Mouse (Mus musculus): ENCODE results near the gene Prim1. TPM values are rescaled to one million over a fixed set of nuclear protein-coding genes. Genes with fewer than 3 reads are reported as not detected.

Prim1 gene
- 10 to 100 TPM; 22.3 to 26.6 TPM for total RNA-seq (2021)
- long read RNA-seq, experiment 1, transcript Prim1-201 (13 exons, 1,583 nt) = major isoform, 12 of 14 reads
- long read RNA-seq, experiment 1, partial matches to known transcripts = 0 of 14 reads
- long read RNA-seq, experiment 1, other reads (novel, unspliced or antisense) = 2 of 14 reads
- long read RNA-seq, experiment 2, transcript Prim1-201 (13 exons, 1,583 nt) = major isoform, 17 of 22 reads
- long read RNA-seq, experiment 2, partial matches to known transcripts = 0 of 22 reads
- long read RNA-seq, experiment 2, other reads (novel, unspliced or antisense) = 4 of 22 reads

GRCm38 (mm10) chr10:128015068-128015934 is at the start of gene Prim1:
Prim1 (plus strand) TSS chr10:128015168.
- peak; percentile 38 to 41 for DNase-seq (ENCODE audit: low spot score in 2 of 2)

- no peak for DNase-seq (ENCODE audit: low spot score in 2 of 2)
Measured at GRCm38 (mm10) chr10:127966506-127966905, 48.5 kb upstream of the Prim1 start.

DNA sequence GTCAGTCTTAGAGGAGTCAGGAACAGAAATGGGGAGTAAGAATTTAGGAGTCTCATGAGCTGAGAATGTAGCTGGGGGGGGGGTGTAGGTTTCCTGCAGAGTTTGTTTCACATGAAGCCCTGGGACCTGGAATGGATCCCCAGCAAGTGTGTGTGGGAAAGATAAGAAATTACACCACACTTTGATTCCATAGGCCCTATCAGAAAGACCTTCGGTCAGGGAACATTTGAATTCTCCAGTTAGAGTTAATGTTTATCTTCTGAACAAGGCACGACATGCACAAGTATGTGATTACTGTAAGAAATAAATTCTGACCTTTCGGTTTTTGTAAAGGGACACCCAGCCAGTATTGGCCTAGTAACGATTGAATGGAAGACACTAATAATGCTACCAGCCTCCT is 45.1 kb upstream of the Prim1 start:
- no peak for DNase-seq (ENCODE audit: low spot score in 2 of 2)

DNA sequence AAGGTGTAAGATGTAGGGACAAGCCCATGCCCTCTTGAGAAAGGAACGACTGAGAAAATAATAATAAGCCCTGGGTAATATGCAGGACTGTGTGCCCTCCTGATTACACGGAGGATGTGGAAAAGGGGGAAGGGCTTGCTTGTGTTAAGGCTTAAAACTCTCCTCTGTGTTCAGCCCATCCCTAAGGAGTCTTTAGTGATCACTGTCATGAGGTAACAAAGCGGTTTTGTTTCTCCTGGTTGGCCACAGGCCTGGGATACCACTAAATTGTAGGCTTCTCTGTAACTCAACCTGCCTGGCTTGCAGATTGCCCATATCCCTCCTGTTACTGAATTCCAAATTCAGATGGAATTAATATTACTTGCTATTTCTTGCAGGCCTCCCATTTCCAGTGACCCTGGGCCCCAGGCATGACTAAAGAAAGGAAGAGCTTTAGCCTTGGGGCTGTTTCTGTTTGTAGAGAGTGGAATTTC is 44.6 kb upstream of the Prim1 start:
- no peak for DNase-seq (ENCODE audit: low spot score in 2 of 2)

- DNase-seq (ENCODE audit: low spot score in 2 of 2) = no peak
Measured at GRCm38 (mm10) chr10:127971135-127971534, 43.8 kb upstream of the Prim1 start.

DNA sequence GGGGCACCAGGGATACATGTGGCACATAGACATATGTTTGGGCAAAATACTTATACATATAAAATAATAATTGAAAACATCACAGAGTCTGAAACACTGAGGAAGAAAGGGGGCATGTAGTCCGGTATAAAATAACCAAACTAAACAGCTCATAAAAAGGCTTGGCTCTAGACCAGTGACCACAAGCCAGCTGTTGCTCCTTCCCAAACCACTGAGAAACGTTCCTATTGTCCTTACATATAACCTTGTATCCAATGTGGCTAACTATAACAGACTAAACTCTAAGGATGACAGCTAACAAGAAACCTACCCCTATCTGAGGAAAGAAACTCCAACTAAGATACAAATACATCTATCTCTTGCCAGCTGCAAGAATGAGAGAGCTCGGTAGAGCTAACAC is 40.9 kb upstream of the Prim1 start:
- no peak for DNase-seq (ENCODE audit: low spot score in 2 of 2)

- DNase-seq (ENCODE audit: low spot score in 2 of 2) = no peak
Measured at GRCm38 (mm10) chr10:127975503-127975902, 39.5 kb upstream of the Prim1 start.

- DNase-seq (ENCODE audit: low spot score in 2 of 2) = no peak
Measured at GRCm38 (mm10) chr10:127984650-127985049, 30.3 kb upstream of the Prim1 start.

DNA sequence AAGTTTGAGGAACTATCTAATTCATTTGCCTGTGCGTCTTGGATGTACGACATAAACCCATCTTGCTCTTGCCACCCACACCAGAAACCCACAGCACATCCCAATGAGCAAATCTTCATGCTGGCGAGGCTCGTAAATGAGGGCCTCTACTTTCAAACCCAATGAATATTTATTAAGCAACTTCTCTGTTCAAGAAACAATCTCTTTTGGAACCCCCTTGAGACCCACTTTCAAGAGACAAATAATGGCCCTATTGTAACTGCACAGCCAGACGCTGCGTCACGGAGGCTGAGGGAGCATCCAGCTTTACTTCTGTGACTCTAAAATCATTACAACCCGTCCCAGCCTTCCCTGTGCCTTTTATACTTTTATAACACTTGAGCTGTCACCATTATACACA is 29.4 kb upstream of the Prim1 start:
- no peak for DNase-seq (ENCODE audit: low spot score in 2 of 2)

GRCm38 (mm10) chr10:127996690-127997089 is 18.3 kb upstream of the Prim1 start:
- no peak for DNase-seq (ENCODE audit: low spot score in 2 of 2)

DNA sequence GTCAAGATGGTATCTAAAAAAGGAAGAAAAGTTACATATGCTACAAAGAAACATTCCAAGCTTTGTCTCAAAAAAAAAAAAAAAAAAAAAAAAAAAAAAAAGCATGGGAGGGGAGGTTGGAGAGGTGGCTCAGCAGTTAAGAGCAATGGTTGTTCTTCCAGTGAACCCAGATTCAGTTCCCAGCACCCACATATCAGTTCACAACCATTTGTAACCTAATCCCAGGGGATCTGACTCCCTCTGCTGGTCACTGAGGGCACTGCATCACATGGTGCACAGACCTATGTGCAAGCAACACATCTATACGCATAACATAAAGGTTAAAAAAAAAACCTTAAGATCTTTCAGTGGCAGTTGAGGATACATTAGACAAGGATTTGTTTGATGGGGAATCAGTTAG is 16.7 kb upstream of the Prim1 start:
- DNase-seq (ENCODE audit: low spot score in 2 of 2) = no peak

- DNase-seq (ENCODE audit: low spot score in 2 of 2) = no peak
Measured at GRCm38 (mm10) chr10:128003281-128003801, 11.6 kb upstream of the Prim1 start.

DNA sequence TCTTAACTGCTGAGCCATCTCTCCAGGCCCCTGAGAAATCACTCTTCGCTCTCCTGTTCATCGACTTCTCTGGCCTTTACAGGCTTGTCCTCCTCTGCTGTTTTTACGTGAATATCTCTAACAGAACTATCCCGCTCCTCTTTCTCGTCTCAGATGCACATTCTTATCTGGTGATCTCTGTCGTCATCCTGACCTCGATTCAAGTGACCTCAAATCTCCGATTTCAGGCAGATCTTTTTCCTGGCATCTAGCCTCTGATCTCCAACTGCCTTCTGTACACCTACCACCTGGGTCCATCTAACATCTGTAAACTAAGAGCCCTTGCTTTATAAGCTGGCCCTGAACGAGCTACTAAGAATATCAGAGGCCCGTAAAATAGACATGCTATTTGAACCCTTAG is 10.1 kb upstream of the Prim1 start:
- DNase-seq (ENCODE audit: low spot score in 2 of 2) = no peak

GRCm38 (mm10) chr10:128005479-128005878 is 9.5 kb upstream of the Prim1 start:
- DNase-seq (ENCODE audit: low spot score in 2 of 2) = no peak

DNA sequence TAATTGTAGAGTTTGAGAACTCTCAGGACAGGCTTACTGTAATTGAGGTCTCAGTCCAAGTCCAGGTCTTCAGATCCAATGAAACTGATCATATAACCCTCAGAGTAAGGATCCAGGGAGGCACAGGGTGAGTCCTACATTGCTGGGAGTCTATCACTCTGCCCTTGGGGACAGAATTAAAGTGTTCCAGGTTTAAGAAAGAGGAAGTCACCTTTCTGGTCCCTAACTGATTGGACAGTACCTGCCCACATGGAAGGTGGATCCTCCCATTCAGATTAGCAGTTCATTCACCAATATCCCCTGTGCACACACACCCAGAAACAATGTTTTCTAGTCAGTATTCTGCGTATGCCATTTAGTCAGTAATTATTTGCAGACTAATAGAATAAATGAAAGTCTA is 7.5 kb upstream of the Prim1 start, which contains the start of gene Hsd17b6:
TSS of gene Hsd17b6 (minus strand) at position 166 of the 400 bp plus-strand sequence.
- DNase-seq (ENCODE audit: low spot score in 2 of 2) = no peak

DNA sequence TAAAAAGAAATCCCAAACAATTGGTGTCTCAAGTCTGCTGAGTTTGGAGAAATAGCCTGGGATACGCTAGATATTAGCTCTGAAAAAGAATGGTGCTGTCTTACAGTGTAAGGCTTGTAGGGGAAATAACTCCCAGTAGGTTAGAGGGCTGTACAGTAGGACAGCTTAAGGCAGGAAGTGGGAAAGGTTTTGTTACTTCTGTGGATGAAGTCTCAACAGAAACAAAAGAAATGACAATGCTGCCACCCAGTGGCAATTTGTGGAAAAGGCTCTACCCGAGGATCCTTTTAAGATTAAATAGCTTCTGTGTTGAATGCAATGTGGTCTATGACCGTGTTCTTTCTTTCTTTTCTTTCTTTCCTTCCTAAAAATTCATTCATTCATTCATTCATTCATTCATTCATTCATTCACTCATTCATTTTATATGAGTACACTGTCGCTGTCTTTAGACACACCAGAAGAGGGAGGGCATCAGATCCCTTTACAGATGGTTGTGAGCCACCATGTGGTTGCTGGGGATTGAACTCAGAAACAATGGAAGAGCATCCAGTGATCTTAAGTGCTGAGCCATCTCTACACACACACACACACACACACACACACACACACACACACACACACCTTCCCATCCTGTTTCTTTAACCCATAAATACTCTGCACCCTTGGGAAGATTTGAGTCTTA is 6.6 kb upstream of the Prim1 start:
- peak in 1 of 2 experiments; percentile 56 for DNase-seq (ENCODE audit: low spot score in 2 of 2)

DNA sequence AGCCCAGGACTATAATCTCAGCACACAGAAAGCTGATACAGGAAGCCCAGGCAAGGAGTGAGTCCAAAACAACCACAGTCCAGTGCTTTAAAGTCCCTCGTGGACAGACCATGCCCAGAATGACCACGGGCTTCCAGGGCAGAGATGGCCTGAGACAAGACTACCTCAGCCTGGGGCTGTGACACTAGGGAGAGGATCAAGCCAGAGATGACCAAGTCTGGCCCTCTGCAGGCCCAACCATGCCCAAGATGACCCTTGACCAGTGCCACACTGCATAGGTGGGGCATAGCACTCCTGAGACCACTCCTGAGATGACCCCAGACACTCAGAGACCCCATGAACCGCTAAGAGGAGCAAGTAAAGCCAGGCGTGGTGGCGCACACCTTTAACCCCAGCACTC is 5.2 kb upstream of the Prim1 start:
- no peak for DNase-seq (ENCODE audit: low spot score in 2 of 2)

DNA sequence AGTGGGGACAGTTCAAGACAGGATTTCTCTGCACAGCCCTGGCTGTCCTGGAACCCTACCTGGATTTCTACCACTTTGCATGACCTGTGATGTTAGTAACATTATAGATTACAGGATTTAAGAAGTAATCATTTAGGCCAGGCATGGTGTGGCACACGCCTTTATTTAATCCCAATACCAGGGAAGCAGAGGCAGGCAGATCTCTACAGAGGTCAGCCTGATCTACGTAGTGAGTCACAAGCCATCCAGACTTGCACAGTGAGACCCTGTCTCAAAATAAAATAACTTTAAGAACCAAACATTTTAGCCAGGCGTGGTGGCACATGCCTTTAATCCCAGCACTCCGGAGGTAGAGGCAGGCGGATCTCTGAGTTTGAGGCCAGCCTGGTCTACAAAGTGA is 7.2 kb downstream of the Prim1 start:
- DNase-seq (ENCODE audit: low spot score in 2 of 2) = no peak

GRCm38 (mm10) chr10:128023496-128023895 is 8.5 kb downstream of the Prim1 start:
- DNase-seq (ENCODE audit: low spot score in 2 of 2) = no peak

DNA sequence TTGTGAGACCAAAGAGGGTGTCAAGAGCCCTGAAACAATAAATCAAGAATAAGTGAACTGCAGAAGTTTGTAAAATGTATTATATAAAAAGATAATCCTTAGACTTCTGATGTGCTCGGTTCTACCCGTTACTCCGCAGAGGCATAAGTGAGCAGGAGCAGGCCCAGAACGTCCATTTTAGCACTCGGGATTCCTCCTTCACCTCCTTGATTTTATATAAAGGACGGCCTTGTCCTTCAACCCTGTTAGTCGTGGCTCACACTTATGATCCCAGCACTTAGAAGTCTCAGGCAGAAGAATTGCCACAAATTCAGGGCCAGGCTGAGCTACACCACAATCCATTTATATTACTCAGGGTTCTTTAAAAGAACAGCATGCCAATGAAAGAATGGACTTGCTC is 15.0 kb downstream of the Prim1 start:
- DNase-seq (ENCODE audit: low spot score in 2 of 2) = no peak

DNA sequence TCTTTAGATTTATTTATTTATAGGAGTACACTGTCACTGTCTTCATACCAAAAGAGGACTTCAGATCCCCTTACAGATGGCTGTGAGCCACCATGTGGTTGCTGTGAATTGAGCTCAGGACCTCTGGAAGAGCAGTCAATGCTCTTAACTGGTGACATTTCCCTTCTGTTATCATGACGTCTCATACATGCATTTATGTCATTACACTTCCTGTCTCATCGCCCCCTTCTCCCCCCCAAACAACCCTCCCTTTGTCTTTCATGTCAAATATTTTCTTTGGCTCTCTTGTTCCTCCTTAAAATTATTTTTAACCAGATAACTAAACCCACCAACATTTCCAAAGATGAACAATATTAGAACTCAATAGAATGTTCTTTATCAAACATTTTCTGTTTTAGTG is 15.9 kb downstream of the Prim1 start:
- DNase-seq (ENCODE audit: low spot score in 2 of 2) = no peak
